Mouse (Mus musculus) kidney, adult 2 months (tissue): ENCODE measurements around the gene Rnf149.
"Not testable (repeated sequence)": the region's sequence is repeated elsewhere in the genome, so short reads cannot be mapped to it uniquely, and the experiment has no call there.

Experiments used
- CTCF ChIP-seq: fragments of 200-500 bp; conservative IDR thresholded peaks from 2 replicates; pipeline ENCODE4 v1.5.1; 2011; ENCODE audit warnings: low read depth, mild to moderate bottlenecking, control low read depth, low read length, moderate library complexity, mixed read lengths; ENCODE audit not compliant: insufficient read depth, insufficient read length
- POLR2A ChIP-seq: fragments of 200-500 bp; IDR thresholded peaks from one replicate; pipeline ENCODE4 v1.6.1; 2011; ENCODE audit warnings: low read depth, low read length, control low read depth

DNA sequence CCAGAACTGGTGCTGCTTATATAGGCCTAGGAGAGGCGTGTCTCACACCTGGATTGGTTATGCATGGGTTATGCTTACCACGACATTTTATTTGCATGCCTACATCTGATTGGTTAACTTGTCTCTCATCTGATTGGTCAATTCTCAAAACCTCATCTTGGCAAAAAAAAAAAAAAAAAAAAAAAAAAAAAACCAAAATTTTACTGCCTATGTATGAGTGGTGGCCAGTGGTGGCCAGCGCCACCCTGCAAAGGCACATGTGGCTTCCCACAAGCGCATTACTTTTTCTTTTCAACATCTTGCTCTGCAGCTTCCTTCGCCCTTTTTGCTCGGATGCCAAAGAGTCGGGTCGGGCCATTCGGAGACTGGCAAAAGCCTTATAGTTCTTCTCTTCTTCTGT, 19.9 kb upstream of the Rnf149 start:
- not testable (repeated sequence) for TF ChIP-seq POLR2A, CTCF
